Mouse (Mus musculus) forebrain, embryonic 12.5 days (tissue): Measurements from ENCODE around the gene Tufm. TPM values are rescaled to one million over a fixed set of nuclear protein-coding genes. Genes with fewer than 3 reads are reported as not detected.
"Not testable (repeated sequence)": the region's sequence is repeated elsewhere in the genome, so short reads cannot be mapped to it uniquely, and the experiment has no call there.

Experiments used
- ATAC-seq: fragments of 200-750 bp; cut with Nextera tagmentation; 2 replicates; pipeline ENCODE4 v1.8.0; 2017; ENCODE audit warnings: moderate TSS enrichment; ENCODE audit not compliant: low FRiP score
- H3K27ac ChIP-seq: fragments of 300-500 bp; sonication (generic); 2 replicates; pipeline ENCODE4 v1.5.1; 2016; ENCODE audit warnings: mild to moderate bottlenecking
- H3K27me3 ChIP-seq: fragments of 300-500 bp; sonication (generic); 2 replicates; pipeline ENCODE4 v1.6.1; 2016; ENCODE audit warnings: mild to moderate bottlenecking
- H3K36me3 ChIP-seq: fragments of 300-500 bp; sonication (generic); replicated peaks from 2 replicates; pipeline ENCODE4 v1.6.1; 2016; ENCODE audit warnings: mild to moderate bottlenecking
- H3K4me1 ChIP-seq: fragments of 300-500 bp; sonication (generic); 2 replicates; pipeline ENCODE4 v1.6.1; 2016
- H3K4me2 ChIP-seq: fragments of 300-500 bp; sonication (generic); 2 replicates; pipeline ENCODE4 v1.6.1; 2016; ENCODE audit warnings: mild to moderate bottlenecking, moderate library complexity
- H3K4me3 ChIP-seq: fragments of 300-500 bp; sonication (generic); replicated peaks from 2 replicates; pipeline ENCODE4 v1.5.1; 2016; ENCODE audit warnings: mild to moderate bottlenecking
- H3K9ac ChIP-seq: fragments of 300-500 bp; sonication (generic); 2 replicates; pipeline ENCODE4 v1.6.1; 2016; ENCODE audit warnings: mild to moderate bottlenecking
- H3K9me3 ChIP-seq: fragments of 300-500 bp; sonication (generic); 2 replicates; pipeline ENCODE4 v1.6.1; 2016
- WGBS: fragments of 180-500 bp; shearing (Covaris S2); methylation state at CpG from one replicate; pipeline ENCODE4 v1.1.7; 2016; 5-methylcytosine and 5-hydroxymethylcytosine counted together
- polyA plus RNA-seq: library from polyadenylated mRNA; unstranded; fragments of >200 nt; fragmentation: Nextera tagmentation; extraction: Ambion mirVana; gene quantifications from 2 replicates; pipeline ENCODE4 v1.2.1, GENCODE M21; 2016

The Tufm gene
- polyA plus RNA-seq, 1 experiment from 2014 or later = 113 TPM

GRCm38 (mm10) chr7:126482392-126482871 is 4.7 kb upstream of the Tufm start:
- H3K27me3 ChIP-seq = no peaks in the 10 kb centered on the region
- H3K4me2 ChIP-seq = peak overlapping the region; percentile 52
- no peaks in the 10 kb centered on the region for H3K9me3 ChIP-seq
- peak; percentile 70 for ATAC-seq
- no peaks in the 10 kb centered on the region for H3K36me3 ChIP-seq
- H3K4me3 ChIP-seq = peak overlapping the region; percentile 29
- H3K4me1 ChIP-seq = peaks cover 9% of the 10 kb centered on the region
- WGBS = under 1% methylated on average over 23 of the region's 23 CpGs
- H3K27ac ChIP-seq = peak overlapping the region; percentile 63
- peak overlapping the region; percentile 40; the same call in 1 of the 2 replicates for H3K9ac ChIP-seq

- Histone ChIP-seq H3K36me3 (peaks cover 39% of the 10 kb centered on the region), H3K4me2 (peak overlapping the region; percentile 98), H3K4me1 (peaks cover 13% of the 10 kb centered on the region), H3K9ac (peak overlapping the region; percentile 69), H3K4me3 (peak overlapping the region; percentile 68)
- ATAC-seq = peak; percentile 34; the same call in 1 of the 2 replicates
- 20% methylated on average over 24 of the region's 25 CpGs for WGBS
- H3K27ac ChIP-seq, H3K27me3 ChIP-seq, H3K9me3 ChIP-seq: not testable (repeated sequence)
Measured at GRCm38 (mm10) chr7:126487617-126488385, 640 bp downstream of the Tufm start.

- Histone ChIP-seq H3K27me3 (no peaks in the 10 kb centered on the region), H3K36me3 (peaks cover 71% of the 10 kb centered on the region), H3K4me2 (no peak overlapping the region), H3K9me3 (no peaks in the 10 kb centered on the region), H3K4me3 (no peak overlapping the region), H3K4me1 (peaks cover 13% of the 10 kb centered on the region), H3K9ac (no peak overlapping the region), H3K27ac (no peak overlapping the region)
- ATAC-seq = no peak
- WGBS = 83% methylated on average over 1 of the region's 1 CpGs
Measured at GRCm38 (mm10) chr7:126491005-126491404, 3.8 kb downstream of the Tufm start.

GRCm38 (mm10) chr7:126491973-126492372 is 4.8 kb downstream of the Tufm start:
- Histone ChIP-seq H3K9me3 (no peaks in the 10 kb centered on the region), H3K4me2 (no peak overlapping the region), H3K36me3 (peaks cover 80% of the 10 kb centered on the region), H3K27me3 (no peaks in the 10 kb centered on the region), H3K27ac (no peak overlapping the region), H3K9ac (no peak overlapping the region), H3K4me3 (no peak overlapping the region), H3K4me1 (peaks cover 11% of the 10 kb centered on the region)
- 68% methylated on average over 11 of the region's 11 CpGs for WGBS
- ATAC-seq = no peak

- WGBS = 90% methylated on average over 6 of the region's 6 CpGs
- no peak for ATAC-seq
- no peak overlapping the region for H3K27ac ChIP-seq
- no peaks in the 10 kb centered on the region for H3K9me3 ChIP-seq
- no peaks in the 10 kb centered on the region for H3K27me3 ChIP-seq
- H3K4me1 ChIP-seq = no peaks in the 10 kb centered on the region
- H3K4me2 ChIP-seq = no peak overlapping the region
- peaks cover 98% of the 10 kb centered on the region for H3K36me3 ChIP-seq
- H3K4me3 ChIP-seq = no peak overlapping the region
- H3K9ac ChIP-seq = no peak overlapping the region
Measured at GRCm38 (mm10) chr7:126494120-126494519, 7.0 kb downstream of the Tufm start.

GRCm38 (mm10) chr7:126496475-126496874 is 9.3 kb downstream of the Tufm start:
- Histone ChIP-seq H3K9ac (no peak overlapping the region), H3K27ac (no peak overlapping the region), H3K4me1 (peaks cover 11% of the 10 kb centered on the region), H3K36me3 (peaks cover 98% of the 10 kb centered on the region), H3K27me3 (no peaks in the 10 kb centered on the region), H3K9me3 (no peaks in the 10 kb centered on the region), H3K4me3 (no peak overlapping the region), H3K4me2 (no peak overlapping the region)
- no peak for ATAC-seq
- WGBS = 92% methylated on average over 5 of the region's 5 CpGs

GRCm38 (mm10) chr7:126497966-126498365 is 10.8 kb downstream of the Tufm start:
- Histone ChIP-seq H3K4me2 (no peak overlapping the region), H3K27ac (no peak overlapping the region), H3K27me3 (no peaks in the 10 kb centered on the region), H3K4me1 (peaks cover 13% of the 10 kb centered on the region), H3K9me3 (no peaks in the 10 kb centered on the region), H3K4me3 (no peak overlapping the region), H3K9ac (no peak overlapping the region), H3K36me3 (peaks cover 83% of the 10 kb centered on the region)
- 88% methylated on average over 12 of the region's 12 CpGs for WGBS
- ATAC-seq = no peak

GRCm38 (mm10) chr7:126499416-126499815 is 12.3 kb downstream of the Tufm start:
- no peak overlapping the region for H3K4me3 ChIP-seq
- H3K36me3 ChIP-seq = peaks cover 69% of the 10 kb centered on the region
- no peaks in the 10 kb centered on the region for H3K27me3 ChIP-seq
- WGBS = 93% methylated on average over 7 of the region's 7 CpGs
- peaks cover 18% of the 10 kb centered on the region for H3K4me1 ChIP-seq
- no peak for ATAC-seq
- H3K9me3 ChIP-seq = no peaks in the 10 kb centered on the region
- H3K4me2 ChIP-seq = no peak overlapping the region
- no peak overlapping the region for H3K9ac ChIP-seq
- H3K27ac ChIP-seq = no peak overlapping the region

GRCm38 (mm10) chr7:126501684-126502022 is 14.5 kb downstream of the Tufm start:
- Histone ChIP-seq H3K4me3 (peak overlapping the region; percentile 93), H3K4me1 (peaks cover 18% of the 10 kb centered on the region), H3K27me3 (no peaks in the 10 kb centered on the region), H3K9me3 (no peaks in the 10 kb centered on the region), H3K27ac (peak overlapping the region; percentile 99), H3K9ac (peak overlapping the region; percentile 68), H3K4me2 (peak overlapping the region; percentile 78), H3K36me3 (peaks cover 46% of the 10 kb centered on the region)
- 4% methylated on average over 9 of the region's 9 CpGs for WGBS
- ATAC-seq = no peak

GRCm38 (mm10) chr7:126502023-126502741 is 15.0 kb downstream of the Tufm start:
- peak; percentile 90 for ATAC-seq
- Histone ChIP-seq H3K4me3 (peak overlapping the region; percentile 93), H3K9me3 (no peaks in the 10 kb centered on the region), H3K9ac (peak overlapping the region; percentile 100), H3K27ac (peak overlapping the region; percentile 99), H3K4me2 (peak overlapping the region; percentile 78), H3K27me3 (no peaks in the 10 kb centered on the region), H3K4me1 (peaks cover 18% of the 10 kb centered on the region), H3K36me3 (peaks cover 41% of the 10 kb centered on the region)
- WGBS = under 1% methylated on average over 52 of the region's 57 CpGs

GRCm38 (mm10) chr7:126502751-126503150 is 15.6 kb downstream of the Tufm start:
- Histone ChIP-seq H3K9ac (peak overlapping the region; percentile 100), H3K36me3 (peaks cover 35% of the 10 kb centered on the region), H3K27me3 (no peaks in the 10 kb centered on the region), H3K4me2 (peak overlapping the region; percentile 78), H3K27ac (peak overlapping the region; percentile 99), H3K4me1 (peaks cover 18% of the 10 kb centered on the region), H3K9me3 (no peaks in the 10 kb centered on the region), H3K4me3 (peak overlapping the region; percentile 93)
- WGBS = under 1% methylated on average over 40 of the region's 40 CpGs
- ATAC-seq = no peak; the same call in 1 of the 2 replicates

GRCm38 (mm10) chr7:126503273-126503878 is 16.2 kb downstream of the Tufm start, which contains the start of gene Atxn2l:
Gene Atxn2l, minus strand, starts transcription at chr7:126503437.
- H3K4me3 ChIP-seq = peak within 1 kb of the TSS; percentile 93
- peaks cover 29% of the 10 kb centered on the region for H3K36me3 ChIP-seq
- H3K9ac ChIP-seq = peak within 1 kb of the TSS; percentile 100
- no peaks in the 10 kb centered on the region for H3K27me3 ChIP-seq
- ATAC-seq = peak; percentile 90
- H3K4me2 ChIP-seq = peak within 1 kb of the TSS; percentile 78
- H3K27ac ChIP-seq = peak within 1 kb of the TSS; percentile 99
- peaks cover 18% of the 10 kb centered on the region for H3K4me1 ChIP-seq
- WGBS = under 1% methylated on average over 59 of the region's 72 CpGs
- H3K9me3 ChIP-seq = no peaks in the 10 kb centered on the region
